In the genomic region with DNA sequence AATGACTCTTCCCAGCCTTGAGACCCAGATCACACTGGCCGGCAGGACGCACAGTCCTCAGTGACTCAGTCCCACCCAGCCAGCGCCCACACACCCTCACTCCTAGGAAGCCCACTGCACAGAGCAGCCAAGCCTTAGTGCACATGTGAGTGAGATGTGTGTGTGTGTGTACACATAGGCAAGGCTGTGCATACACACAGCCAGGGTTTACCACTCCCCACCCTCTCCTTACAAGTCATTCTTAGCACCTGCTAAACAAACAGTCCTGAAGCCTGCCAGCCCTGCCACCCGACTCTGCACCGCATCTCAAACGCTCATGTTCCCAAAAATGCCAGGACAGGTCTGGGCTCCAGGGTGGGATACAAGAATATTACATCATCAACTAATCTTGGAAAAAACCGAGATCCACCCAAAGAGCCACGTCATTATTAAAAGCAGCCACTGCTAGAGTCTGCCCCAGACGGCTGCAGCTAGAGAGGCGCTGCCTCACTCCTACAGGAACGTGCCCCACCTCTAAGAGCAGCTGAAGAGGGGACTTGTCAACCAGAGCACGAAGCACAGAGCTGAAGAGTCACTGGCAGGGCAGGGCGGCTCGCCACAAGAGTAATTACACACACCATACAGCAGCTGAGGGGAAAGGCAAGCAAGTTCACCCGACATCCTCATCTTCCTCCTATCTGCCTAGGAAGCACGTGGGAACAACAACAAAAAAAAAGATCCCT, we compare ENCODE assay signal across 8 mouse cellular contexts. TPM values are rescaled to one million over a fixed set of nuclear protein-coding genes. Genes with fewer than 3 reads are reported as not detected.
DNase-seq lines count a peak whose midpoint lies in the region; ATAC-seq lines count a peak whose summit lies in the region.

No protein-coding gene starts in this region.

- no peak overlapping the region for H3K4me3 ChIP-seq in kidney, embryonic 15.5 days (replicated peaks)
- H3K4me3 ChIP-seq in hindbrain, embryonic 12.5 days = no peak overlapping the region

- H3K9me3 ChIP-seq in kidney, embryonic 15.5 days (replicated peaks) = no peaks in the 10 kb centered on the region
- H3K9me3 ChIP-seq in hindbrain, embryonic 12.5 days (replicated peaks) = no peaks in the 10 kb centered on the region

- peak overlapping the region; percentile 7; the same call in 1 of the 2 replicates for H3K27ac ChIP-seq in kidney, embryonic 15.5 days
- H3K27ac ChIP-seq in hindbrain, embryonic 12.5 days = peak overlapping the region; percentile 88

- H3K4me1 ChIP-seq in kidney, embryonic 15.5 days = peaks cover 81% of the 10 kb centered on the region
- peaks cover 89% of the 10 kb centered on the region for H3K4me1 ChIP-seq in hindbrain, embryonic 12.5 days

- no peak overlapping the region for H3K4me2 ChIP-seq in kidney, embryonic 15.5 days
- H3K4me2 ChIP-seq in hindbrain, embryonic 12.5 days (replicated peaks) = peak overlapping the region; percentile 36

- H3K36me3 ChIP-seq in kidney, embryonic 15.5 days = no peaks in the 10 kb centered on the region
- no peaks in the 10 kb centered on the region for H3K36me3 ChIP-seq in hindbrain, embryonic 12.5 days

- ATAC-seq in kidney, embryonic 15.5 days (replicated peaks; ENCODE audit: low FRiP score) = no peak
- peak; percentile 89 for ATAC-seq in hindbrain, embryonic 12.5 days (ENCODE audit: low FRiP score)
- no peak for ATAC-seq in erythroblast, adult 5-6 weeks (replicated peaks; ENCODE audit: low FRiP score, poor library complexity, severe bottlenecking)
- no peak for ATAC-seq in granulocyte monocyte progenitor cell, adult 5-6 weeks (replicated peaks; ENCODE audit: poor library complexity, severe bottlenecking)

- 31% methylated on average over 16 of the region's 16 CpGs for WGBS in kidney, embryonic 15.5 days
- 14% methylated on average over 16 of the region's 16 CpGs for WGBS in hindbrain, embryonic 12.5 days

- no peak for DNase-seq in kidney, adult 9 months
- DNase-seq in embryo, embryonic 9.5 days (ENCODE audit: extremely low spot score) = peak; percentile 34
- DNase-seq in mesoderm, embryonic 11.5 days (ENCODE audit: low read depth, low spot score) = peak; percentile 72
- no peak for DNase-seq in layer of hippocampus, adult 18-20 months (ENCODE audit: low spot score in 2 of 2)

- H3K9ac ChIP-seq in kidney, embryonic 15.5 days = no peak overlapping the region
- no peak overlapping the region for H3K9ac ChIP-seq in hindbrain, embryonic 12.5 days

- no peaks in the 10 kb centered on the region for H3K27me3 ChIP-seq in kidney, embryonic 15.5 days
- no peaks in the 10 kb centered on the region for H3K27me3 ChIP-seq in hindbrain, embryonic 12.5 days

RNA-seq across cellular contexts. Expression of a gene that starts 12.7 kb away (rescaled TPM):
- polyA plus RNA-seq in kidney, embryonic 15.5 days (2015; fragmentation: Nextera tagmentation; extraction: Ambion mirVana) = 7.1 and 8.3 TPM in 2 replicates
- polyA plus RNA-seq in hindbrain, embryonic 12.5 days (2016; fragmentation: Nextera tagmentation; extraction: Ambion mirVana) = 23.0 and 23.6 TPM in 2 replicates
- total RNA-seq in erythroblast, adult 5-6 weeks (2015; ENCODE audit: low replicate concordance) = 0.77 and 2.3 TPM in 2 replicates
- 1.7 and 2.5 TPM in 2 replicates for total RNA-seq in erythroblast, adult 5-6 weeks (2017; ENCODE audit: low replicate concordance)
- total RNA-seq in layer of hippocampus, adult 18-20 months (2021) = 1 to 10 TPM; 7.8 to 9.2 TPM
- 6.3 and 14.9 TPM in 2 replicates for total RNA-seq in granulocyte monocyte progenitor cell, adult 5-6 weeks (2014; fragmentation: Nextera tagmentation)
- 6.9 and 7.2 TPM in 2 replicates for total RNA-seq in granulocyte monocyte progenitor cell, adult 5-6 weeks (2017)

RNA-seq across cellular contexts. Expression of a gene that starts 28.0 kb away (rescaled TPM):
- 10.1 and 11.2 TPM in 2 replicates for polyA plus RNA-seq in kidney, embryonic 15.5 days (2015; fragmentation: Nextera tagmentation; extraction: Ambion mirVana)
- polyA plus RNA-seq in hindbrain, embryonic 12.5 days (2016; fragmentation: Nextera tagmentation; extraction: Ambion mirVana) = 18.9 and 19.3 TPM in 2 replicates
- total RNA-seq in erythroblast, adult 5-6 weeks (2015; ENCODE audit: low replicate concordance) = not detected in 2 replicates
- not detected in 2 replicates for total RNA-seq in erythroblast, adult 5-6 weeks (2017; ENCODE audit: low replicate concordance)
- 10 to 100 TPM; 21.6 to 24.3 TPM for total RNA-seq in layer of hippocampus, adult 18-20 months (2021)
- 0.77 and 2.9 TPM in 2 replicates for total RNA-seq in granulocyte monocyte progenitor cell, adult 5-6 weeks (2014; fragmentation: Nextera tagmentation)
- total RNA-seq in granulocyte monocyte progenitor cell, adult 5-6 weeks (2017) = not detected in 2 replicates

Comparison
In these comparisons a context has a peak if more than half of its experiments do, and no peak if none do; other contexts are left out.
1. DNase-seq: peak in embryo, embryonic 9.5 days (single experiment) and mesoderm, embryonic 11.5 days (single experiment); none in kidney, adult 9 months (single experiment) and layer of hippocampus, adult 18-20 months (0 of 2).
2. RNA of a gene that starts 28.0 kb away (total RNA-seq): 21.6 to 24.3 TPM in layer of hippocampus, adult 18-20 months; 0.77 to 2.9 TPM in granulocyte monocyte progenitor cell, adult 5-6 weeks and not detected in erythroblast, adult 5-6 weeks; every median in the first group is over 4 times any median in the second.